Mouse (Mus musculus) adrenal gland, adult 2 months (tissue): ENCODE results near the gene Klhl24. TPM values are rescaled to one million over a fixed set of nuclear protein-coding genes. Genes with fewer than 3 reads are reported as not detected.

ENCODE experiments used
- DNase-seq: peaks from one replicate; pipeline ENCODE4 v3.0.0; 2021
- polyA plus RNA-seq: library from polyadenylated mRNA; depleted of rRNA; stranded (reverse); fragments of >200 nt; gene quantifications from 2 replicates; pipeline ENCODE4 v1.2.3, GENCODE M21; 2012; rRNA removed
- total RNA-seq, 2 experiments: library from RNA; stranded (reverse); gene quantifications; 2 replicates each; pipeline ENCODE4 v1.2.3; 2021

Gene Klhl24
- total and polyA plus RNA-seq, 3 experiments, result 3.7 to 64.3 (median 62.6) TPM

GRCm38 (mm10) chr16:20140772-20141531 is 43.6 kb downstream of the Klhl24 start, which contains the start of gene Yeats2:
Gene Yeats2, plus strand, starts transcription at chr16:20141063.
- peak; percentile 90 for DNase-seq

GRCm38 (mm10) chr16:20144568-20144967 is 47.2 kb downstream of the Klhl24 start:
- no peak for DNase-seq

- peak; percentile 48 for DNase-seq
Measured at GRCm38 (mm10) chr16:20151991-20152390, 54.6 kb downstream of the Klhl24 start.

GRCm38 (mm10) chr16:20153742-20154141 is 56.4 kb downstream of the Klhl24 start:
- DNase-seq, result no peak

GRCm38 (mm10) chr16:20160130-20160529 is 62.8 kb downstream of the Klhl24 start:
- DNase-seq, result no peak

- DNase-seq, result no peak
Measured at GRCm38 (mm10) chr16:20169071-20169470, 71.7 kb downstream of the Klhl24 start.

- no peak for DNase-seq
Measured at GRCm38 (mm10) chr16:20169471-20170106, 72.2 kb downstream of the Klhl24 start.

Other genes with a start within 250 kb of the Klhl24 start
- gene Klhl6, start 114.5 kb upstream of the Klhl24 start, total RNA-seq, result 1 to 10 TPM; 3.7 to 6.3 TPM
- 1.5 TPM in 2 replicates for gene Klhl6, start 114.5 kb upstream of the Klhl24 start, polyA plus RNA-seq
- gene Yeats2, start 43.5 kb downstream of the Klhl24 start, total RNA-seq, result 10 to 100 TPM; 24.8 to 33.7 TPM
- 16.6 and 20.4 TPM in 2 replicates for gene Yeats2, start 43.5 kb downstream of the Klhl24 start, polyA plus RNA-seq
- gene Map6d1, start 143.8 kb downstream of the Klhl24 start, total RNA-seq, result 10 to 100 TPM in 1 of 2 experiments, 1 to 10 TPM in 1; 1.1 to 10.2 TPM
- 7.8 and 11.2 TPM in 2 replicates for gene Map6d1, start 143.8 kb downstream of the Klhl24 start, polyA plus RNA-seq
- 100 to 1,000 TPM; 116 to 121 TPM for gene Parl, start 204.8 kb downstream of the Klhl24 start, total RNA-seq
- 24.3 and 34.2 TPM in 2 replicates for gene Parl, start 204.8 kb downstream of the Klhl24 start, polyA plus RNA-seq
- under 1 TPM; 0.28 to 0.37 TPM for gene Cyp2ab1, start 227.9 kb downstream of the Klhl24 start, total RNA-seq
- gene Cyp2ab1, start 227.9 kb downstream of the Klhl24 start, polyA plus RNA-seq, result 0.42 and 0.66 TPM in 2 replicates